Mouse (Mus musculus) hindbrain, embryonic 15.5 days (tissue): ENCODE measurements around the gene Carm1. TPM values are rescaled to one million over a fixed set of nuclear protein-coding genes. Genes with fewer than 3 reads are reported as not detected.
A peak's percentile ranks its signal among the peaks of the same experiment; 100 is the strongest.

Experiments used
- ATAC-seq: fragments of 200-750 bp; cut with Nextera tagmentation; 2 replicates; pipeline ENCODE4 v1.8.0; 2017; ENCODE audit warnings: low read depth, moderate number of reproducible peaks, moderate TSS enrichment; ENCODE audit not compliant: low FRiP score
- H3K27ac ChIP-seq: fragments of 300-500 bp; sonication (generic); replicated peaks from 2 replicates; pipeline ENCODE4 v1.5.1; 2015; ENCODE audit warnings: mild to moderate bottlenecking, inconsistent platforms
- H3K27me3 ChIP-seq: fragments of 300-500 bp; sonication (generic); 2 replicates; pipeline ENCODE4 v1.6.1; 2015; ENCODE audit warnings: control low read depth, inconsistent platforms
- H3K36me3 ChIP-seq: fragments of 300-500 bp; sonication (generic); 2 replicates; pipeline ENCODE4 v1.6.1; 2015; ENCODE audit warnings: control low read depth, inconsistent platforms
- H3K4me1 ChIP-seq: fragments of 300-500 bp; sonication (generic); replicated peaks from 2 replicates; pipeline ENCODE4 v1.6.1; 2015; ENCODE audit warnings: control low read depth, inconsistent platforms
- H3K4me2 ChIP-seq: fragments of 300-500 bp; sonication (generic); 2 replicates; pipeline ENCODE4 v1.6.1; 2015; ENCODE audit warnings: moderate library complexity, mild to moderate bottlenecking, inconsistent platforms
- H3K4me3 ChIP-seq: fragments of 300-500 bp; sonication (generic); 2 replicates; pipeline ENCODE4 v1.5.1; 2015; ENCODE audit warnings: mild to moderate bottlenecking, inconsistent platforms
- H3K9ac ChIP-seq: fragments of 300-500 bp; sonication (generic); 2 replicates; pipeline ENCODE4 v1.6.1; 2015; ENCODE audit warnings: inconsistent platforms
- H3K9me3 ChIP-seq: fragments of 300-500 bp; sonication (generic); 2 replicates; pipeline ENCODE4 v1.6.1; 2016; ENCODE audit warnings: control low read depth, inconsistent platforms
- WGBS: fragments of 180-500 bp; shearing (Covaris S2); methylation state at CpG from one replicate; pipeline ENCODE4 v1.1.7; 2015; 5-methylcytosine and 5-hydroxymethylcytosine counted together
- microRNA counts: library from miRNA; unstranded; fragments of <30 nt; microRNA quantifications from one replicate; lab custom pipeline; 2016
- microRNA-seq: library from miRNA; unstranded; fragments of <30 nt; microRNA quantifications from one replicate; pipeline ENCODE4, GENCODE M21; 2016
- polyA plus RNA-seq: library from polyadenylated mRNA; unstranded; fragments of >200 nt; fragmentation: Nextera tagmentation; extraction: Ambion mirVana; gene quantifications from 2 replicates; pipeline ENCODE4 v1.2.1, GENCODE M21; 2015

Gene Carm1
- polyA plus RNA-seq, 1 experiment from 2014 or later, result 46.1 TPM

- Histone ChIP-seq H3K9me3 (no peaks in the 10 kb centered on the region), H3K36me3 (no peaks in the 10 kb centered on the region), H3K4me3 (no peak overlapping the region), H3K27ac (no peak overlapping the region), H3K9ac (no peak overlapping the region), H3K27me3 (no peaks in the 10 kb centered on the region), H3K4me1 (peaks cover 19% of the 10 kb centered on the region), H3K4me2 (no peak overlapping the region)
- no peak for ATAC-seq
Observed at GRCm38 (mm10) chr9:21626571-21626970, 79.9 kb downstream of the Carm1 start.

- Histone ChIP-seq H3K27ac (0 out of 2 replicates have a peak overlapping the region, but pooled peaks have one; percentile 4), H3K36me3 (no peaks in the 10 kb centered on the region), H3K4me2 (no peak overlapping the region), H3K27me3 (no peaks in the 10 kb centered on the region), H3K4me3 (no peak overlapping the region), H3K9ac (no peak overlapping the region), H3K9me3 (no peaks in the 10 kb centered on the region), H3K4me1 (peaks cover 19% of the 10 kb centered on the region)
- no peak for ATAC-seq
- WGBS, result 59% methylated on average over 5 of the region's 5 CpGs
Observed at GRCm38 (mm10) chr9:21627145-21627795, 80.6 kb downstream of the Carm1 start.

GRCm38 (mm10) chr9:21630673-21631072 is 84.0 kb downstream of the Carm1 start:
- WGBS, result 80% methylated on average over 3 of the region's 3 CpGs
- Histone ChIP-seq H3K27me3 (no peaks in the 10 kb centered on the region), H3K9ac (no peak overlapping the region), H3K4me3 (no peak overlapping the region), H3K9me3 (no peaks in the 10 kb centered on the region), H3K27ac (no peak overlapping the region), H3K4me1 (peaks cover 15% of the 10 kb centered on the region), H3K4me2 (no peak overlapping the region), H3K36me3 (peaks cover 19% of the 10 kb centered on the region)
- ATAC-seq, result no peak

GRCm38 (mm10) chr9:21633106-21633505 is 86.4 kb downstream of the Carm1 start:
- peaks cover 43% of the 10 kb centered on the region for H3K36me3 ChIP-seq
- WGBS, result 66% methylated on average over 3 of the region's 3 CpGs
- H3K4me3 ChIP-seq, result no peak overlapping the region
- no peaks in the 10 kb centered on the region for H3K27me3 ChIP-seq
- no peak overlapping the region for H3K4me2 ChIP-seq
- H3K4me1 ChIP-seq, result peaks cover 4% of the 10 kb centered on the region
- H3K9me3 ChIP-seq, result no peaks in the 10 kb centered on the region
- H3K27ac ChIP-seq, result no peak overlapping the region
- no peak for ATAC-seq
- no peak overlapping the region for H3K9ac ChIP-seq

- no peak overlapping the region for H3K9ac ChIP-seq
- H3K4me2 ChIP-seq, result no peak overlapping the region
- H3K4me3 ChIP-seq, result no peak overlapping the region
- H3K27ac ChIP-seq, result no peak overlapping the region
- peaks cover 68% of the 10 kb centered on the region for H3K36me3 ChIP-seq
- 0 out of 2 replicates have a peak, but pooled peaks have one; percentile 15 for ATAC-seq
- no peaks in the 10 kb centered on the region for H3K9me3 ChIP-seq
- H3K27me3 ChIP-seq, result no peaks in the 10 kb centered on the region
- peaks cover 4% of the 10 kb centered on the region for H3K4me1 ChIP-seq
- WGBS, result 50% methylated on average over 7 of the region's 7 CpGs
Observed at GRCm38 (mm10) chr9:21635639-21636038, 88.9 kb downstream of the Carm1 start.

- H3K4me2 ChIP-seq, result no peak overlapping the region
- no peaks in the 10 kb centered on the region; the same call in 1 of the 2 replicates for H3K4me1 ChIP-seq
- no peaks in the 10 kb centered on the region for H3K9me3 ChIP-seq
- no peaks in the 10 kb centered on the region for H3K27me3 ChIP-seq
- H3K27ac ChIP-seq, result no peak overlapping the region
- WGBS, result 90% methylated on average over 11 of the region's 11 CpGs
- H3K36me3 ChIP-seq, result peaks cover 96% of the 10 kb centered on the region
- H3K9ac ChIP-seq, result no peak overlapping the region
- no peak overlapping the region for H3K4me3 ChIP-seq
- no peak for ATAC-seq
Observed at GRCm38 (mm10) chr9:21639031-21639430, 92.3 kb downstream of the Carm1 start.

MicroRNAs encoded within 50 kb of the gene (microRNA counts, 519-probe panel; counts per million panel counts)
- not detected for microRNA mmu-miR-1946b (lab: Ali Mortazavi, UCI)

Small RNA genes within 50 kb of the gene (microRNA-seq; reads per million reads assigned to microRNA genes)
- not detected for gene Mir1946b

Other genes with a start within 250 kb of the Carm1 start
- 2.7 and 3.1 TPM in 2 replicates for gene Ap1m2, start 234.6 kb upstream of the Carm1 start, polyA plus RNA-seq
- 64.5 and 73.4 TPM in 2 replicates for gene Slc44a2, start 226.2 kb upstream of the Carm1 start, polyA plus RNA-seq
- gene Ilf3, start 179.0 kb upstream of the Carm1 start, polyA plus RNA-seq, result 209 and 215 TPM in 2 replicates
- 53.2 and 55.8 TPM in 2 replicates for gene Qtrt1, start 135.1 kb upstream of the Carm1 start, polyA plus RNA-seq
- gene Dnm2, start 122.0 kb upstream of the Carm1 start, polyA plus RNA-seq, result 65.0 and 73.1 TPM in 2 replicates
- 58.7 and 62.9 TPM in 2 replicates for gene Tmed1, start 36.6 kb upstream of the Carm1 start, polyA plus RNA-seq
- gene AB124611, start 20.7 kb upstream of the Carm1 start, polyA plus RNA-seq, result 2.5 and 3.1 TPM in 2 replicates
- gene Timm29, start 45.8 kb downstream of the Carm1 start, polyA plus RNA-seq, result 60.1 and 61.8 TPM in 2 replicates
- gene Yipf2, start 45.9 kb downstream of the Carm1 start, polyA plus RNA-seq, result 25.1 and 25.2 TPM in 2 replicates
- 126 and 139 TPM in 2 replicates for gene Smarca4, start 69.3 kb downstream of the Carm1 start, polyA plus RNA-seq
- gene Ldlr, start 176.6 kb downstream of the Carm1 start, polyA plus RNA-seq, result 15.6 and 18.3 TPM in 2 replicates
- gene Spc24, start 213.4 kb downstream of the Carm1 start, polyA plus RNA-seq, result 26.4 and 27.2 TPM in 2 replicates